Mouse (Mus musculus) spleen, adult 2 months (tissue): ENCODE measurements around the gene Ak8. TPM values are rescaled to one million over a fixed set of nuclear protein-coding genes. Genes with fewer than 3 reads are reported as not detected.

Experiments
- DNase-seq, 2 experiments: peaks; one replicate each; pipeline versions ENCODE4 v3.0.0 to v3.0.0-alpha.2; 2012 to 2021; ENCODE audit warnings: low spot score in 2 of 2, low read depth in 1 of 2
- H3K27ac ChIP-seq: fragments of 200-500 bp; 2 replicates; pipeline ENCODE4 v1.5.1; 2012; ENCODE audit warnings: low read length, inconsistent platforms; ENCODE audit not compliant: insufficient read depth
- H3K27me3 ChIP-seq: fragments of 200-500 bp; 2 replicates; pipeline ENCODE4 v1.6.1; 2012; ENCODE audit warnings: mild to moderate bottlenecking, moderate library complexity, low read length, inconsistent platforms; ENCODE audit not compliant: control insufficient read depth, insufficient read depth
- H3K36me3 ChIP-seq: fragments of 200-500 bp; 2 replicates; pipeline ENCODE4 v1.6.1; 2012; ENCODE audit warnings: mild to moderate bottlenecking, low read length, inconsistent platforms; ENCODE audit not compliant: control insufficient read depth, insufficient read depth
- H3K4me1 ChIP-seq: fragments of 200-500 bp; 2 replicates; pipeline ENCODE4 v1.6.1; 2011; ENCODE audit warnings: inconsistent platforms; ENCODE audit not compliant: control insufficient read depth, insufficient read depth, insufficient read length
- H3K4me3 ChIP-seq: fragments of 200-500 bp; 2 replicates; pipeline ENCODE4 v1.5.1; 2011; ENCODE audit warnings: mild to moderate bottlenecking, inconsistent platforms; ENCODE audit not compliant: insufficient read depth, insufficient read length; ENCODE audit errors: extremely low read depth
- CTCF ChIP-seq: fragments of 200-500 bp; IDR thresholded peaks from 2 replicates; pipeline ENCODE4 v1.5.1; 2011; ENCODE audit warnings: mild to moderate bottlenecking, inconsistent platforms; ENCODE audit not compliant: insufficient read depth, insufficient read length, insufficient replicate concordance; ENCODE audit errors: extremely low read depth
- POLR2A ChIP-seq: fragments of 200-500 bp; IDR thresholded peaks from 2 replicates; pipeline ENCODE4 v1.6.1; 2011; ENCODE audit warnings: low read depth, low read length, inconsistent platforms
- whole genome bisulfite sequencing: fragments of 180-500 bp; shearing (Covaris S2); methylation state at CpG from one replicate; pipeline ENCODE4 v1.1.7; 2018; 5-methylcytosine and 5-hydroxymethylcytosine counted together
- polyA plus RNA-seq: library from polyadenylated mRNA; depleted of rRNA; stranded (reverse); fragments of >200 nt; gene quantifications from 2 replicates; pipeline ENCODE4 v1.2.3, GENCODE M21; 2012

Gene Ak8
- polyA plus RNA-seq, 1 experiment = 0.94 TPM

DNA sequence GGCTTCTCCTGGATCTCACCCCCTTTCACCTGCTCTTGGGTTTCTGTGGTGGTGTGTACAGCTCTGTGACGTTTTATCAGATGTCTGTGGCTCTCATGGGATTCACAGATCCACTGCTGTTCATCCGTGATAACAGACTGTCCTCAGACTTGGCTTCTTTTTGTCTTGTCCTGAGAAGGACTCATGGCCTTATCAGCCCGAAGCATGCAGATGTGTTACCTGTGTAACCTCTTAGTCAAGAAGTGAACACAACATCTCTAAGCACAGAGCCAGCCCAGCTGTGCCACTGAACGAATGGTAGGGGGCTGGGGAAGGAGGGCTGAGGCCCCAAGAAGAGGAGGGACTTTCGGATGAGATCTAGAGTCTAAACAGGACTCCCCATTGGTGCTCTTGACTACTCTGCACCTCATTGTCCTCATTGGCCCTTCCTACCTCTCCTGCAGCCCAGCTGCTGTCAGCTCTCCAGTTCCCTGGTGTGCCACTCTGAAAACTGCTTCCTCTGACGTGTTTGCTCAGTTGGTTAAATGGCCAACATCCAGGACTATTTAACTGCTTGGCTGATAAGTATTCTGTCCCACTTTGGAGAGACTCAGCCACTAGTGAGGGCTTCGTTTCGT, 1.8 kb downstream of the Ak8 start:
- Histone ChIP-seq H3K4me3 (no peak overlapping the region), H3K4me1 (peaks cover 11% of the 10 kb centered on the region; the same call in 1 of the 2 replicates), H3K27me3 (no peaks in the 10 kb centered on the region), H3K36me3 (no peaks in the 10 kb centered on the region), H3K27ac (no peak overlapping the region)
- no peak for DNase-seq
- TF ChIP-seq CTCF (no peak), POLR2A (no peak)
- 59% methylated on average over 8 of the region's 8 CpGs for WGBS

DNA sequence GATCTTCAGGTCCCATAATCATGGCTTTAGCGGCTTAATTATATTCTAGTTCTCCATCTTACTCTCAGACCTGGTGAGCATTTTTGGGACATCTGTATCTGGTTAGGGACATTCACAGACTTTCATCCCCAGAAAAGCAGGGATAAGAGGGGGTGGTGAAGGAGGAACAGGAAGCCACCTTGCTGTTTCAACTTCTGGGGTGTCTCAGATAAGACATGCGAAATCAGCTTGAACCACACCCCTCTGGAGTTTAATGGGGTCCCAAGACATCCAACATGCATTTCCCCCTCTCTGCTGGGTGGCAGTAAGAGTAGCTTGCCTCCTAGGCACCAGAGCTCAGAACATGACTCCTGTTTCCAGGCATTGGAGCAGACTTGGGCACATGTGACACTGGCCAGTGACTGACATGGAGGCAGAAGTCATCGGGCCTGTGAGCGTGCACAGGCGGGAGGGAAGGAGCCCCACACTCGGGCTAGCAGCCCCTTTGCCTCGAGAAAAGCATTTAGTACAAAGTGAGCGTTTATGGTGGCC, 6.2 kb downstream of the Ak8 start:
- WGBS = 80% methylated on average over 8 of the region's 8 CpGs
- Histone ChIP-seq H3K27ac (no peak overlapping the region), H3K4me3 (no peak overlapping the region), H3K27me3 (no peaks in the 10 kb centered on the region), H3K4me1 (no peaks in the 10 kb centered on the region), H3K36me3 (no peaks in the 10 kb centered on the region)
- TF ChIP-seq CTCF = no peak
- no peak for DNase-seq

- H3K27ac ChIP-seq = no peak overlapping the region
- H3K4me3 ChIP-seq = no peak overlapping the region
- WGBS = 24% methylated on average over 6 of the region's 6 CpGs
- DNase-seq = no peak
- no peaks in the 10 kb centered on the region for H3K27me3 ChIP-seq
- no peaks in the 10 kb centered on the region for H3K36me3 ChIP-seq
- no peaks in the 10 kb centered on the region for H3K4me1 ChIP-seq
- TF ChIP-seq POLR2A = no peak
Measured at GRCm38 (mm10) chr2:28706787-28707186, 6.8 kb downstream of the Ak8 start.

DNA sequence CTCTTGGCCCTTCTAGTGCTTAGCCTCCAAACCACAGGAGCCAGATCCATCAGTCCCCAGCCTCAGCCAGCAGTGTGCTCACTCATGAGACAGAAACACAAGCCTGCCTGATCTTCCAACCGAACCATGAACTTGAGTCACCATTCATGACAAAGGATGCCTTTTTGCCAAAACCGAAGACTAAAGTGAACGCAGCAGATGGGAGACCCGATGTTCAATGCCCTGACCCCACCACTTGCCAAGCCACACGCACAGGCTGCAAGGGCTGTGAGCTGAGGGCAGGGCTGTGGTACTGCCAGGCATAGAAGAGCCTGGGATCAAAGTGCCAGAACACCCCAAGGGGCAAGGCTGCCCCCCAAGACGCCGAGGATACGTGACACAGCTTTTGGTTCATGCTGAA, 13.1 kb downstream of the Ak8 start:
- Histone ChIP-seq H3K4me3 (no peak overlapping the region), H3K4me1 (no peaks in the 10 kb centered on the region), H3K27ac (no peak overlapping the region), H3K27me3 (no peaks in the 10 kb centered on the region), H3K36me3 (no peaks in the 10 kb centered on the region)
- no peak for DNase-seq
- TF ChIP-seq CTCF (no peak), POLR2A (no peak)
- 86% methylated on average over 8 of the region's 8 CpGs for WGBS

- TF ChIP-seq POLR2A = no peak
- no peak for TF ChIP-seq CTCF
Measured at GRCm38 (mm10) chr2:28722419-28722818, 22.5 kb downstream of the Ak8 start.

GRCm38 (mm10) chr2:28723912-28724311, 23.9 kb downstream of the Ak8 start:
- 26% methylated on average over 9 of the region's 9 CpGs for WGBS
- no peak for TF ChIP-seq CTCF
- no peak for TF ChIP-seq POLR2A
- Histone ChIP-seq H3K27me3 (no peaks in the 10 kb centered on the region), H3K4me1 (no peaks in the 10 kb centered on the region), H3K36me3 (no peaks in the 10 kb centered on the region), H3K4me3 (no peak overlapping the region), H3K27ac (no peak overlapping the region)
- no peak for DNase-seq

More at GRCm38 (mm10) chr2:28722419-28722818, 22.5 kb downstream of the Ak8 start:
- 75% methylated on average over 8 of the region's 8 CpGs for WGBS
- no peak for DNase-seq
- H3K27me3 ChIP-seq = no peaks in the 10 kb centered on the region
- H3K27ac ChIP-seq = no peak overlapping the region
- H3K36me3 ChIP-seq = no peaks in the 10 kb centered on the region
- no peaks in the 10 kb centered on the region for H3K4me1 ChIP-seq
- no peak overlapping the region for H3K4me3 ChIP-seq

DNA sequence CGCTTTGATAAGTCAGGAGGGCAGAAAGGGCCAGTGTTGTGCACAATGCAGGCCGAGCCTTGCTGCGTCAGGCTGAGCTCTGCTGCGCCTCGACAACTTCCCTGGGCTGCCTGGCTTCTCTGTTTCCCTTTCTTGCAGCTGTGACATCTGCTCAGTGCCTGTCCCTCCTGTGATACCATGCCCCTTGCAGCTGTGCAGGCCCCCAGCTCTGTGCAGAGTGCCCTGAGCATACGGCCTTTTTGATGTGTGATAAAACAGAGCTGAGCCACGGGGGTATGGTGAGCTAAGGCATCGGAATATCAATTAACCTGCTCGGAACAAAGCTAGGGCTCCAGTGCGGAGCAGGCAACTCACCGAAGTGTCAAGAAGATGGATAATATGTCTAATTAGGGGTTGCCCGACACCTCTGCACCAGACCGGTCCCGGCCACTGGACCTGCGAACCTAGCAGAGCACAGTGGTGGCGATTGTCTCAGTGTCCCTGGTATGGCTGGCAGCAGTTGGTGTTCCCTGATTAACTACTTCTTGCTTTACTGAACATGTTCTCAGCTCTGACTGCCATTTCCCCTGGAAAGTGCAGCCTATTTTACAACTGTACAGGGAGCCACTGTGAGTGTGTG, 27.9 kb downstream of the Ak8 start:
- Histone ChIP-seq H3K27me3 (no peaks in the 10 kb centered on the region; the same call in 1 of the 2 replicates), H3K27ac (no peak overlapping the region), H3K4me3 (no peak overlapping the region), H3K4me1 (no peaks in the 10 kb centered on the region), H3K36me3 (no peaks in the 10 kb centered on the region)
- DNase-seq = no peak
- 72% methylated on average over 16 of the region's 16 CpGs for WGBS
- TF ChIP-seq CTCF (no peak), POLR2A (no peak)
